Mouse (Mus musculus) thymus, adult 18-20 months (tissue): ENCODE data around the gene Ndel1.

Experiments used
- DNase-seq, 2 experiments: peaks; one replicate each; pipeline ENCODE4 v3.0.0; 2022; ENCODE audit warnings: mixed read lengths in 2 of 2

Ndel1 gene

DNA sequence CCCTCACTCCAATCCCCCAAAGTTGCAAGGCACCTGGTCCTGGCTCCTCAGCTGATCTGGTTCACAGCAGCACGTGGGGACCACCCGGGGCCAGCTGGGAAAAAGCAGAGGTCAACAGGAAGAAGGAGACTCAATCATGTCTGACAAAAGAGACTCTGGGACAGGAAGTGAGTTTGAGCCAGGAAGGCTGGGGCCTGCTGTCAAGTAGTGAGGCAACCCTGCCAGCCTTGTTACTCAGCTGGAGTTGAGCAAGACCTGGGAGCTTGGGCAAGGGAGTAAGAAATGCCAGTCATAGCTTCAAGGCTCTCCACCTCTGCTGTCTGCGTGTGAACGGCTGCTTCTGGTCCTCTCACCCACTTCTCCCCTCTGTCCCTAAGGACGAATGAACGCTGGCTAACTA is at the start of gene Ndel1:
Gene Ndel1, minus strand, starts transcription at position 111 of the 400 bp plus-strand sequence.
- DNase-seq: no peak

- DNase-seq: no peak
Measured at GRCm38 (mm10) chr11:68914566-68914965, 42.9 kb upstream of the Ndel1 start.

DNA sequence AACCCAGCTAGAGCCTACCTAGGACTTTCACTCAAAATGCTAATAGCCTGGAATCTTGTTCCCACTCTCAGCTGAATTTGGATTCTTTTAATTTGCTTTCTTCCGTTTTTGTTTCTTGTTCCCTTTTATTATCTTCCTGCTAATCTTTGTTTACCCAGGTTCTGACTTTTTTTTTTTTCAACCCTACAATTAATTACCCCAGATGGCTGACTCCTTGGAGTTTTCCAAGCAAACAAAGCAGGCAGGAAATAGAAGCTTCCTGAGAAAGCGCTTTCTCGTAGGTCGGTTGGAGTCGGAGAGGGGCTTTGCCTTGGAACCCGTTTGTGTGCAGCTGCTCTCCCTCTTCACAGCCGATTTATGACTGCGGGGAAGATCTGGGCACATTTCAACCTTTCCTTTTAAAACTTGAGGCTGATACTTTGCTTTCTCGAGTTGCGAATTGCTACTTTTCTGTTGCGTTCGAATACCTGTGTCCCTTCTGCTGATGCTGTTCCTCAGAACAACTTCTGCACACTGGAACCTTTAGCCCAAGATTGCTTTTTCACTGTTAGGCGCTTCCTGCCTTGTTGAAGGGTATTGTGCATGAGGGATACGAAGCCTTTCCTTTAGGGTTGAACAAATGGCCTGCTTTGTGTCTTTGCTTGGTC is 40.0 kb upstream of the Ndel1 start:
- no peak for DNase-seq

GRCm38 (mm10) chr11:68908846-68909503 is 37.3 kb upstream of the Ndel1 start:
- DNase-seq: no peak

GRCm38 (mm10) chr11:68907251-68907650 is 35.6 kb upstream of the Ndel1 start:
- no peak for DNase-seq

GRCm38 (mm10) chr11:68906461-68906790 is 34.8 kb upstream of the Ndel1 start:
- DNase-seq: no peak

- DNase-seq: no peak
Measured at GRCm38 (mm10) chr11:68905665-68906460, 34.2 kb upstream of the Ndel1 start.

- no peak for DNase-seq
Measured at GRCm38 (mm10) chr11:68905138-68905531, 33.5 kb upstream of the Ndel1 start.

GRCm38 (mm10) chr11:68904375-68905137 is 32.9 kb upstream of the Ndel1 start:
- peak; percentile 16 to 42 for DNase-seq

- no peak for DNase-seq
Measured at GRCm38 (mm10) chr11:68903775-68904174, 32.1 kb upstream of the Ndel1 start.

DNA sequence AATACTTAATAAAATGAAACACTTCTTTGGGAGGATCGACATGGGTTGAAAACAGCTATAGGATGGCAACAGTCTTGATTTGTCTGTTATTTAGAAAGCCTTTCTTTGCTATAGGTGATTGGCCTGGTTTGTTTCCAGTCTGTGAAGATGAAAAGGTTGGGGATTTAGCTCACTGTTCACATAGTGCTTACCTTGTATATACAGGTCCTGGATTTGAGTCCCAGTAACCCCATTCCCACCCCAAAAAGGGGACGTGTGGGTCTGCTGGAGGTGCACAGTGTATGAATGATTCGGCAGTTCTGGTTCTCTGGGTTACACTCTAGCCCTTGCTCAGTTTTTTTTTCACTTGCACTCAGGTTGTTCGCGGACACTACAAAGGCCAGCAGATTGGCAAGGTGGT is 31.2 kb upstream of the Ndel1 start:
- no peak for DNase-seq

GRCm38 (mm10) chr11:68902367-68902766 is 30.7 kb upstream of the Ndel1 start:
- DNase-seq: no peak

GRCm38 (mm10) chr11:68902047-68902364 is 30.3 kb upstream of the Ndel1 start:
- no peak for DNase-seq

DNA sequence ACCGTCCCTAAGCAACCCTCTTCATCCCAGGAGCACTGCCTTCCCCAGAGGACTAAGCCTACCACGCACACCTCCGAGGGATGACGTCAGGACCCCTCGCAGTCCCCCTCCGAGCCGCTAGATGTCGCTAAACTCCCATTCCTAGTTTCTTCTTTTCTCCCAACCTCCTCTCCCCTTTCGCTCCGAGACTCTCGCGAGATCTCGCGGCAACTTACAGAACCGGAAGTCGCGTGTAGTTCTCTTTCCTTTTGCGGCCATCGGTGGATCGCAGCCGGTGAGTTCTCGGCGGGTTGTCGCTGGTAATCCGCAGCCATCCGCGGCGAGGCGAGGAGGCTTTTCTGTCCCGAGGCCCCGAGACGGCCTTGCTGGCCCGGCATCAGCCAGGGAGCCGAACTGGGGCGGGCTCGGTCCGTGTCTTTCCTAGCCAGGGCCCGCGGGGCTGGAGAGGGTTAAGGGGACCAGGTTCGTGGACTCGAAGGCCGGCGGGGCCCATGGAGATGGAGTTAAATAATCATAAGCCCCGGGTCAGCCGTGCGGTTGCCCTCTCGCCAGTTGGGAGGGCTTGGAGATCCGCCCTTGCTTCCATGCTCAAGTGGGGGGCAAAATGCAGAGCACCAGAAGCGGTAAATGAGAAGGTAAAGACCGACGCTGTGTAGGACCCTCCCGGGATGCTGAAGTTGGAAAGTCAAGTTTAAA is 29.8 kb upstream of the Ndel1 start, which contains the start of gene Rpl26:
Gene Rpl26, plus strand, starts transcription at position 233 of the 696 bp plus-strand sequence.
- DNase-seq: peak; percentile 92 to 96

DNA sequence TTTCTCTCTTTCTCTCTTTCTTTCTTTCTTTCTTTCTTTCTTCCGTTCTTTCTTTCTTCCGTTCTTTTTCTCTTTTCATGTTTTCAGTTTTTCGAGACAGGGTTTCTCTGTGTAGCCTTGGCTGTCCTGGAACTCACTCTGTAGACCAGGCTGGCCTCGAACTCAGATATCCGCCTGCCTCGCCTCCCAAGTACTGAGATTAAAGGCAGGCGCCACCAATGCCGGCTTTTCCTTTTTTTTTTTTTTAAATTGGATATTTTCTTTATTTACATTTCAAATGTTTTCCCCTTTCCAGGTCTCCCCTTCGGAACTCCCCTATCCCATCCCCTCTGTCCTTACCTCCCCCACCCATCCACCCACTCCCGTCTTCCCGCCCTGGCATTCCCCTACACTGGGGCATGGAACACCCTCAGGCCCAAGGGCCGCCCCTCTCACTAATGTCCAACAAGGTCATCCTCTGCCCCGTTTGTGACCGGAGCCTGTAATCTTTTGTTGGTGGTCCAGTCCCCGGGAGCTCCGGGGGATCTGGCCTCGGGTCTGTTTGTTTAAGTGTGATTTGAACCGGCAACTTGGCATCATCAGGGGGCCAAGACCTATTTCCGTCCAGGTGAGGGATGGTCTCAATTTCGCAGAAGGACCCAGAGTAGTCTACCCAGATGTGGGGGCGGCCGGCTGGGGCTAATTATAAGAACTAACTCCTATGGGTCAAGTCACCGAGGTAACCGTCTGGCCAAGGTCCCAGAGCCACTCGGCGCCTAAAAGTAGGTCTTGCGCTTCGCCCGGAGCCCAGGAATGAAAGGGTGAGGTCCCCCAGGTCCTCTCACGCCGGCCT is 29.1 kb upstream of the Ndel1 start:
- DNase-seq: no peak

GRCm38 (mm10) chr11:68899815-68900214 is 28.2 kb upstream of the Ndel1 start:
- no peak for DNase-seq

DNA sequence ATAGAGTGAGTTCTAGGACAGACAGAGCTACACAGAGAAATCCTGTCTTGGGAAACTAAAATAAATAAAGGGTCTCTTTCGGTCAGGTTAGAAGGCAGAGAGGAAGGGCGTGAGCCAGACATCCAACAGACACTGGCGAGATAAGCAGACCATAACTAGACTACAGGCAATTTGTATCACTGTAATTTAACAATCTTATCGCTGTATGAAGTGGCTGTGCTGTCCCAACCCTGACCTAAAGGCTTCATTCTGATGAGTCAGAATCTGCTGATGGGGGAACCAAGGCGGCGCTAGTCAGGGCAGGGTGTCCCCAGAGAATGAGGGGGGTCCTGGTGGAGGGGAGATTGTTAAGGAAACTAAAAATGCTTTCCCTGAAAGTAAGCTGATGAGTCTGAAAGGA is 27.1 kb upstream of the Ndel1 start:
- DNase-seq: no peak

- DNase-seq: no peak
Measured at GRCm38 (mm10) chr11:68897838-68898237, 26.2 kb upstream of the Ndel1 start.

GRCm38 (mm10) chr11:68897120-68897519 is 25.5 kb upstream of the Ndel1 start:
- DNase-seq: peak; percentile 12 to 33

DNA sequence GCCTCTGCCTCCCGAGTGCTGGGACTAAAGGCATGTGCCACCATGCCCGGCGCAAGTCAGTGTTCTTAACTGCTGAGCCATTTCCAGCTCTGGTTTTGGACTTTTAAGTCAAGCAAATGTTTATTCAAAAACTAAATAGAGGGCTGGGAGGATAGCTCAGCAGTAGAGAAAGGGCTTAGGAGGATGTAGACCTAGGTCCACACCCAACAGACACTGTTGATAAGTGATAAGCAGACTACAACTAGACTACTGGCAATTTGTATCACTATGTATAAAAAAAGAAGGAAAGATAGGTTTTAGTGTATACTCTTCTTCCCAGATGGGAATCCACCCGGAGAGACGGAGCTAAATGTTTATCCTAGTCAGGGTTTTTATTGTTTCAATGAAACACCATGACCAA is 24.6 kb upstream of the Ndel1 start:
- DNase-seq: no peak

- DNase-seq: no peak
Measured at GRCm38 (mm10) chr11:68893911-68894464, 22.3 kb upstream of the Ndel1 start.
